Mouse (Mus musculus) MEL-GATA-1-ER (cell line): ENCODE results near the gene Hdlbp.
A peak's percentile ranks its signal among the peaks of the same experiment; 100 is the strongest.
"Not testable (repeated sequence)": the region's sequence is repeated elsewhere in the genome, so short reads cannot be mapped to it uniquely, and the experiment has no call there.

ENCODE experiments used
- DNase-seq: peaks from one replicate; pipeline ENCODE4 v3.0.0-alpha.2; 2012; ENCODE audit warnings: low read depth; ENCODE audit errors: extremely low read depth

The Hdlbp gene

DNA sequence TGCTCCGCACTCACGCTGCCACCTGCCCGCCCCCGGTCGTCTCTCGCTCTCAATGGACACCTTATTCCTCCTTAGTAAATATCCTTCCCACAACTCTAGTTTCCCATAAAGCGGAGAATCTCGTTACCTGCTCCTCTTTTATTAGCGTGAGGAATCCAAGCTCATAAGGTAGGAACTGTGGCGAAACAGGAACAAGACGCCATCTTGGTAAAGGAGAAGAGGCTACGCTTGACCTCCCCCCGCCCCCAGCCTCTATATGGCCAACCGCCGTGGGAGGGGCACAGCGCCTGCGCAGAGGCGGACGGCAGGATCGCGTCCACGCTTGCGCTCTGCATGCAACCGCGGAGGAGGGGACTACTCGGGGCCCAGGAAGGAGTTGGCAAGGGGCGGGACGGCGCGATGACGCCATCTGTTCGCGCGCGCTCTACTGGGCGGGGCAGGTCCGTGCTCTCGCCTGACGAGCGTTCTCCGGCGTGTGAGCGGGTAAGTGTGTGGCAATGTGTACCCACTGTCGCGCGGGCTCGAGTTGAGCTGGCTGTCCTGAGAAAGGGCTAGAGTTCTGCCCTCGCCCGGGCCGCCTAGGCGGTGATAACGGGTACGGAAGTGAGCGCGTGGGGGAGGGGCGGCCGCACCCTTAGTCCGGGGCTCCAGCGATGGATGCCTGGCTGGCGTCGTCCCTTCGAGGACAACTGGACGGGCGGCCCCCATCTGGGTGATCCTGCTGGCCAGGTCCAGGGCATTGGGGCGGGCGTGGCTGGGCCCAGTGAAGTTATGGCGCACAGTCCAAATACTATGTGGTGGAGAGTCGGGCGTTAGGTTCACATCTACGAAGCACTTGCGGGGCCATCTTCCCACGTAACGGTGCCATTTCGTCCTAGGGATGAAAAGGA is at the start of gene Hdlbp:
TSS of gene Hdlbp (minus strand) at position 230 of the 890 bp plus-strand sequence.
- peak; percentile 95 for DNase-seq

DNA sequence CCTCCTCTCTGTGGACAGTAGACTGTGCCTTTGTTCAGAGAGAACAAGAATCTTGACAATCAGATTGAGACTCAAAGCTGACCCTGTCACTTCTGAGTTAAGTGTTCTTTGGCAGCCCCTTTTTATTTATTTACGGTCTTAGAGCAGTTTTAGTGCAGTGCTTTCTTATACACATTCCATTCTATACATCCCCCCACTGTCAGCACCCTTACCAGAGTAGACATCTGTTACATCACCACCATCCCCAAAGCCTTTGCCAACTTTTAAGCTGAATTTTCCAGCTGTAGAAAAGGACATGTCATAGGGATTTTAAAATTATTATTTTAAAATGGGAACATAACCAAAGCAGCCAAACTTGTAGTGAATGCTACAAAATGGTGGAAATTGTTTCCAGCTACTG is 43.7 kb upstream of the Hdlbp start:
- DNase-seq, result no peak

DNA sequence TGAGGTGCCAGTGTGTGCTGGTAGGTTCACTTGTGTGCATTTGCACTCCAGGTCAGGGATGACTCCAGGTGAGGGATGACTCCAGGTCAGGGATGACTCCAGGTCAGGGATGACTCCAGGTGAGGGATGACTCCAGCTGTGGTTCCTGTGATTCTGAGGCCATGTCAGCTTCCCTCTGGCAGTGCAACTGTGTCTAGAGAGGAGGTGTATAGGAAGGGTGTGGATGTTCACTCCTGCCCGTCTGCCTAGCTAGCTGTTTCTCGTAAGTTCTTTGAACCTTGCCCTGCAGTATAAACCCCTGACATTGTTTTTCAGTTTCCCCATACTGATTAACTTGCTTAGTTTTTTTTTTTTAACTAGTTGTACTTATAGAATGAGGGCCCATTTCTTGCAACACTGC is 42.9 kb upstream of the Hdlbp start:
- DNase-seq, result no peak

DNA sequence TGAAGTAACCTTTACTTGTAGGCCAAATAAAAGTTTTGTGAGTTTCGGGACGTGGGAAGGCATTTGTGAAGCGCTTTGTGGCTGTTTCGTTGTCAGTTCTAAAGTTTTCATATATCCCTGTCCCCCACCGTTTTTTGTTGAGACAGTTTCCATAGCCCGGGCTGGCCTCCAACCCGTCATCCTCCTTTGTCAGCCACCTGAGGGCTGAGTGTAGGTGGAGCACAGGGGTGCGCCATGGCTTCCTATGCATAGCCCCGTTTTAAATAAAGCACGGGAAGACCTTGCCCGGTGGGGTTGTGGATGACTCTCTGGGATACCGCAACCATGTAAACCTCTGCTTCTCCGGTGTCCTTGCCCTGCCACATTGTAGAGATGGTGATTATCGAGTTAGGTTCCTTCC is 34.6 kb upstream of the Hdlbp start:
- DNase-seq, result no peak

DNA sequence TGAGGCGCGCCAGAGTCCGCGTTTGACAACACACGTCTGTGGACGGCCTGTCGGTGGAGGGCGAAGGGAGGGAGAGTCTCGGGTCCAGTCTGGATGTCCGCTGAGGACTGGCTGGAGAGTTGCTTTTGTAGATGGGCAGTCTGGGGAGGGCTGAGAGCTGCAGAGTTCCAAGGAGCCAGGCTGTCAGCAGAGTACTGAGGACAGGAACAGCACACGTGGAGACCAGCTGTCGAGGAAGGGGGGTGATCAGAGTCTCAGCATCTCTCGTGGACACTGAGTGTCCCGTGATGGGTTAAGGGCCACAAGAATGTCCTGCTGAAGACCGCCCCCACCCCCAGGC is 33.7 kb upstream of the Hdlbp start:
- no peak for DNase-seq

- DNase-seq, result peak; percentile 95
These were observed 33.2 kb upstream of the Hdlbp start, which contains the start of gene Farp2 for GRCm38 (mm10) chr1:93511585-93512350. TSS of gene Farp2 (plus strand) at chr1:93512079.

DNA sequence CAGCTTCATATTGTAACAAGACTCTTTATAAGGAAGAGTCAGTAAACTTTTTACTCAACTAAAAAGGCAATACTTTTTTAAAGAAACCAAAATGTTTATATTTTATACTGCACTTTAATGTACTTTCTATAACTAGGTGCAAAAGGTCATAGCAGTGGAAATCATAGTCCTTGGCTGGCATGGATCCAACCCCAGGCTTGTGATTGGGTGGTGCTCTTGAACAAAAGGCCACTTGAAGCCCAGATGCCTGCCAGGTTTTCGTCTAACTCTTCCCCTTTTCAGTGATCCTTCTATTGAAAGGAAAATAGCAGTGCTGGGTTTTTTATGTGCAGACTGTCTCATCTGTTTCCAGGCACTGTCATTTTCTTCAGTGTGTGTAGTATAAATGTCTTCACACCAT is 30.0 kb upstream of the Hdlbp start:
- DNase-seq, result not testable (repeated sequence)

DNA sequence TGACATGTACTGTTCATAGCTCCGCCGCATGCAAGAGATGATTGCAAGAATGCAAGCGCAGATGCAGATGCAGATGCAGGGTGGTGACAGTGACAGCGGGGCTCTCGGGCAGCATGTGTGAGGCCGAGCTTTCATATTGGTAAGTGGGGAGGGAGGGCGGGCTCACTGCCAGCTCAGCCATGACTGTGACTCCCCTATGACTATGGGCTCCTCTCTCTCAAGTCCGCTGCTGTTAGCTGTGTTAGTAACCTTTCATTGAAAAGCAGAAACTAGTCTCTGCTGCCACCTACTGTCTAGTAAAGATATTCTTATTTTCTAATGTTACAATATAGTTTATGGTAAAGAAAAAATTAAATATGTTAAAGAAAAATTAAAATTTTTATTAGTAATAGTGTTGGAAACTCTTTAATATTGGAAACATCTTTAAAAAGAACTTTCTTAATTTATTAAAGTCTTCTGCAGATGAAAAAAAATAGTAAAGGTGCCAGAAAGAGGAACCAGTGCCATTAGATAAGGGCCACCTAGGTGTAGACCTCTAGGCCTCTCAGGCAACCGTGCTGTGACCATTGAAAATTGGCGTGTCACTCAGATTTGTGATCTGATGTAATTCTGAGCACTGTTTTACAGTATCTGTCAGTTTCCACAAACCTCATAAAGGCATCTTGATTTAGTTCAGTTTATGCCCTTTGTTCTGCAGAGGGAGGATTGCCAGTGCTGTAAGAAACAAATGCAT is 28.5 kb upstream of the Hdlbp start:
- DNase-seq, result peak; percentile 58

- no peak for DNase-seq
These were observed 16.7 kb upstream of the Hdlbp start for GRCm38 (mm10) chr1:93495312-93495711.

- DNase-seq, result not testable (repeated sequence)
These were observed 7.7 kb upstream of the Hdlbp start for GRCm38 (mm10) chr1:93486302-93486701.

GRCm38 (mm10) chr1:93479476-93480083 is 965 bp upstream of the Hdlbp start:
- peak; percentile 43 for DNase-seq

DNA sequence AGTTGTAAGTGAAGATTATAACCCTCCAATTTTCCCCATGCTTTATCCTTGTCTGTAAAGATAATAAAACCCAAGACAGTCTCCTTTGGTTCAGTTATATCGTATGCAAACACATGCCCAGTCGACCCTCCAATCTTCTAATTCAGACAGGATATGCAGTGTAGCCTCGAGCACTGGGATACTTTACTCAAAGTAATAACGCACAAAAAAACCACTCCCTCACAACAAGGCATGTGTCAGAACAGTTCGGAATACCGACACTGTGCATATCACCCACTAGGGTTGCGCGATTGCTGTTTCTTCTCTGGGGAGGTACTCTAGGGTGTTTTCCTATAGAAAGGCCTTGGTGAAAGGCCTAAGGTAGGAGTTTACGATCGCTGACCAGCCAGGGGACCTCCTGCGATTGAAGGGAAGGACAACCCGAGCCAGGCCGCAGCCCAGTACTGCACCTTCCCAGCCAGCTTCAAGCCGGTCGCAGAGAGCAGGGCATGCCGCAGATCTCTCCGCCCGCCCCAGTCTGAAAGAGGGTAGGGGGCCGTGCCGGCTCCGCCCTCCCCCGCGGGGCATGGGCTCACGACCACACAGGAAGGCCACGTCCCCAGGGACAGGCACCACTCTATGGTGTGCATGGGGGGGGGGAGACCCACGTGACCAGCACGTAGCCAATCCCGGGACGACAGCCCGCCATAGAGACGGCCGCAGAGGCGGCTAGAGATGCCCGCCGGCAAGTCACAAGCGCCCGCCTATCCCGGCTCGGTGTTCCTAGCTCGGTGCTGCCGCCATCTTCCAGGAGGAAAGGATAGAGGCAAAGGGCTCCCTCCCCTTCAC is 643 bp downstream of the Hdlbp start:
- peak; percentile 92 for DNase-seq

DNA sequence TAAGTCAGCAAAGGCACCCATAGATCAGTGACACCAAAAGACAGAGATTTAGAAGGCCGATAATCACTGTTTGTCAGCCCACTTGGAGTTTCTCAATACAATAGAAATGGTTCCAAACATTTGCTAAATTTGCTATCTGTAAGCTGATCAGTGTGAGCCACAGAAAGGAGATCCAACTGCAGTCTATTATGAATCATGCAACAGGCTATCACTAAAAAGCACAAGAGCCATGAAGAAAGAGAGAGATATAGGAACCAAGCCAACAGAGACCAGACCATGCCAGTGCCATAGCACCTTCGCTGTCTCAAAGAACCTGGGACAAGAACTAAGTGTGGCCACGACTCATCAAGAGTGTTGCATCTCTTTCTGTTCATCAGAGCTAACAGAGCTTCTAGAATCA is 2.9 kb downstream of the Hdlbp start:
- no peak for DNase-seq

- DNase-seq, result no peak
These were observed 10.0 kb downstream of the Hdlbp start for GRCm38 (mm10) chr1:93468626-93469025.

GRCm38 (mm10) chr1:93465746-93466145 is 12.9 kb downstream of the Hdlbp start:
- DNase-seq, result no peak

DNA sequence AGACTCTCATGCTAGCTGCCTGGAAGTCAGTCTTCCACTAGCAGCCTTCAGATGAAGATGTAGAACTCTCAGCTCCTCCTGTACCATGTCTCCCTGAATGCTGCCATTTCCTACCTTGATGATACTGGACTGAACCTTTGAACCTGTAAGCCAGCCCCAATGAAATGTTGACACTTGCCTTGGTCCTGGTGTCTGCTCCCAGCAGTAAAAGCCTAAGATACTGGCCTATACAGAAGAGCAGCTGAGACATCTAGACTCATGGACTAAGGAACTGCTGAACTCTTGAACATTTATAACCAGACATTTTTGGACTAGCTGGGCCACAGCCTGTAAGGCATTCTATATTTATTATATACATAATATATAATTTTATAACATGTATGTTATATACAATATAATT is 13.5 kb downstream of the Hdlbp start:
- no peak for DNase-seq

GRCm38 (mm10) chr1:93459101-93459500 is 19.5 kb downstream of the Hdlbp start:
- no peak for DNase-seq

- DNase-seq, result no peak
These were observed 20.3 kb downstream of the Hdlbp start for GRCm38 (mm10) chr1:93458357-93458756.

DNA sequence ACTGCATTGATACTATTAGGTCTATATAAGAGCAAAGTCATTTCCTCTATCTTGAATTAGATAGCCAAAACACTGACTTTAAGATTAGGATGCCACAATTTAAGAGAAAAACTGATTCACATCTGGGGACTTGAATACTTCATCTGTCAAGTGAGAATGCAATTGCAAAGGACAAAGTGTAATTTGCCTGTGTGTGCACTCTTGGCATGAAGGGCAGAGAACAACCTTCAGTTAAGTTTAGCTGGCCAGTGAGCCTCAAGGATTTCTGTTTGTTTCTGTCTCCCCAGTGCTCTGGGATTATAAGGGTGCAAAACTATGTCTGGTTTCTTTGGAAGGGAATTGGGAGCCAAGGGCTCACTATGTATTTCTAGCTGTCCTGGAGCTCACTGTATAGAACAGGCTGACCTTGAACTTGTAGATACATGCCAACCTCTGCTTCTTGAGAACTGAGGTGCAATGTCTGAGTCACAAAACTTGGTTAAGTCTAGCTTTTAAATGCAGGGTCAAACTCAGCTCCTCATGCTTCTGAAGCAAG is 24.8 kb downstream of the Hdlbp start:
- DNase-seq, result no peak

DNA sequence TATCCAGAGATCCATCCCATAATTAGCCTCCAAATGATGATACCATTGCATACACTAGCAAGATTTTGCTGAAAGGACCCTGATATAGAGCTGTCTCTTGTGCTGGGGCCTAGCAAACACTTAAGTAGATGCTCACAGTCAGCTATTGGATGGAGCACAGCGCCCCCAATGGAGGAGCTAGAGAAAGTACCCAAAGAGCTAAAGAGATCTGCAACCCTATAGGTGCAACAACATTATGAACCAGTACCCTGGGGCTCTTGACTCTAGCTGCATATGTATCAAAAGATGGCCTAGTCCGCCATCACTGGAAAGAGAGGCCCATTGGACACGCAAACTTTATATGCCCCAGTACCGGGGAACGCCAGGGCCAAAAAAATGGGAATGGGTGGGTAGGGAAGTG is 28.5 kb downstream of the Hdlbp start:
- not testable (repeated sequence) for DNase-seq
